Mouse (Mus musculus): Measurements from ENCODE around the gene Nrbp1. TPM values are rescaled to one million over a fixed set of nuclear protein-coding genes. Genes with fewer than 3 reads are reported as not detected.
A peak's percentile ranks its signal among the peaks of the same experiment; 100 is the strongest.

Gene Nrbp1
- total and polyA plus RNA-seq, 3 experiments = 34.5 to 41.5 (median 36.6) TPM

DNA sequence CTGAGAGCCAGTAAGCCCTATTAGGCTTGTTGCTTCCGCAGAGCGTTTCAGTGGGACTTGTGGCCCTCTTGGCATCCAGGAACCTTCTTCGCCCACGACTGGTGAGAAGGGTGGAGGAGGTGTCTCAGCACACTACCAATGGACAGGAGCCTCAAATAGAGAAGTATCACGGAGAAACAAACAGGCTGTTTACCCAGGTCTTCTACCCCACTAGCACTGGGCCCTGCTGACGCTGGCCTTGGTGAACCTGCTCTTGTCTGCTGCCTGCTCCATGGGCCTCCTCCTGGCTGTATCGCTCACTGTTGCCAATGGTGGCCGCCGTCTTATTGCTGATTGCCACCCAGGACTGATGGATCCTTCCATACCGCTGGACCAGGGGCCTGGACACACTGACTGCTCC is 11.5 kb downstream of the Nrbp1 start:
- peaks cover 70 to 91% of the 10 kb centered on the region in 2 experiments for H3K36me3 ChIP-seq (replicated peaks in 1 of 2; ENCODE audit: control insufficient read depth in 1 of 2, insufficient read depth in 1 of 2, low read length in 1 of 2)
- no peaks in the 10 kb centered on the region for H3K27me3 ChIP-seq (replicated peaks)
- peak overlapping the region; percentile 30; the same call in 1 of the 2 replicates for H3K4me2 ChIP-seq (ENCODE audit: insufficient read depth, low read depth, poor library complexity, severe bottlenecking)
- TF ChIP-seq MAZ (IDR thresholded peaks at IDR 0.05; ENCODE audit: low read depth, low read length) (no peak), SIN3A (IDR thresholded peaks at IDR 0.05; ENCODE audit: low read length) (no peak)
- H3K79me2 ChIP-seq (replicated peaks; ENCODE audit: control insufficient read depth, extremely low read depth, insufficient read depth, poor library complexity, severe bottlenecking) = no peaks in the 10 kb centered on the region
- peaks cover 0 to 11% of the 10 kb centered on the region in 2 experiments; a peak in 1 of 4 replicates for H3K4me1 ChIP-seq (ENCODE audit: control insufficient read depth in 1 of 2, insufficient read depth in 2 of 2)
- no peaks in the 10 kb centered on the region for H3K9me3 ChIP-seq (replicated peaks; ENCODE audit: low read length)
- in situ Hi-C loops (cut with MboI; ENCODE audit: low pct_ligation_motif_present, low pct_unique_long_range_greater_than_20kb, low sequenced_read_pairs) = no loop called here
- peak overlapping the region; percentile 3 to 60 (median 54) for H3K4me3 ChIP-seq (replicated peaks in 1 of 3; ENCODE audit: low read depth in 2 of 3, low read length in 2 of 3, poor library complexity in 1 of 3)
- H3K9ac ChIP-seq (ENCODE audit: insufficient read depth, low read depth) = no peak overlapping the region
- dilution Hi-C loops (cut with MboI; ENCODE audit: extremely low pct_ligation_motif_present, extremely low pct_unique_long_range_greater_than_20kb, low sequenced_read_pairs) = no loop called here
- peak; percentile 6 for DNase-seq (ENCODE audit: extremely low read depth)
- no peak overlapping the region for H3K27ac ChIP-seq (ENCODE audit: insufficient read depth, low read depth)

DNA sequence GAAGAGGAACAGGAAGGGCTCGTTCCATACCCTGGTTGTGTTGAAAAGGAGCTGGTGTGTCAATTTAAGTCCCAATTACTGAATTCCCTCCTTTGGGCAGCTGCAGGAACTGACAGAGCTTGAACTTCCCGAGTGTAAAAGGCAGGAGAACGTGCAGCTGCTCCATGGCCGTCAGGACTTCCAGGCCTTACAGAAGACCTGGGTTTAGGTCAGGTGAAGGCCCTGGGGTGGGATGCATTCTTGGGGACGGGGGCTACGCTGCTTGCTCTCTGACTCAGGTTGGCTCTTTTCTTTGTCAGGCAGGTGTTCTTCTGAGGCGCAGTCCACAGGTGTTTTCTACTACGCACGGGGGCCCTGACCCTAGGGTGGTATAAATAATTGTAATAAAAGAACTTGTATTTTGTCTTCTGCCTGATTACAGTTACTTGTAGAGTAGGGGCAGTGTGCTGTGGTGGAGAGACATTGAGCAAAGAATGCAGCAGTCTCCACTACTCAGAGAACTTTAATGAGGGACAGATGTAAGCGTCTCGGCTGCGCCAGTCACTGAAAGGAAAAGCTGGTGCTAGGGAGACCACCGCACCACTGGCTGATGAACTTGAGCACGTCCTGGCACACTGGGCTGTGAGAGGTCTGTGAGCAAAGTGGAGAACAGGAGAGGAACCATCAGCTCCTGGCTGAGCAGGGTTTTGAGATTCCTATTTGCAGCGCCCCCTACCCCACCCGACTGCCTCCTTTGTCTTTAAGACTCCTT is 12.3 kb downstream of the Nrbp1 start:
- Histone ChIP-seq H3K27me3 (replicated peaks) (no peaks in the 10 kb centered on the region), H3K4me2 (ENCODE audit: insufficient read depth, low read depth, poor library complexity, severe bottlenecking) (no peak overlapping the region), H3K79me2 (replicated peaks; ENCODE audit: control insufficient read depth, extremely low read depth, insufficient read depth, poor library complexity, severe bottlenecking) (no peaks in the 10 kb centered on the region), H3K27ac (ENCODE audit: insufficient read depth, low read depth) (no peak overlapping the region), H3K4me3 (replicated peaks in 1 of 3; ENCODE audit: low read depth in 2 of 3, low read length in 2 of 3, poor library complexity in 1 of 3) (no peak overlapping the region), H3K36me3 (replicated peaks in 1 of 2; ENCODE audit: control insufficient read depth in 1 of 2, insufficient read depth in 1 of 2, low read length in 1 of 2) (peaks cover 63 to 91% of the 10 kb centered on the region in 2 experiments), H3K9ac (ENCODE audit: insufficient read depth, low read depth) (no peak overlapping the region), H3K4me1 (ENCODE audit: control insufficient read depth in 1 of 2, insufficient read depth in 2 of 2) (peaks cover 0 to 11% of the 10 kb centered on the region in 2 experiments; a peak in 1 of 4 replicates), H3K9me3 (replicated peaks; ENCODE audit: low read length) (no peaks in the 10 kb centered on the region)
- dilution Hi-C loops (cut with MboI; ENCODE audit: extremely low pct_ligation_motif_present, extremely low pct_unique_long_range_greater_than_20kb, low sequenced_read_pairs) (no loop called here), in situ Hi-C loops (cut with MboI; ENCODE audit: low pct_ligation_motif_present, low pct_unique_long_range_greater_than_20kb, low sequenced_read_pairs) (no loop called here)
- no peak for DNase-seq (ENCODE audit: extremely low read depth)
- no peak for TF ChIP-seq HCFC1 (IDR thresholded peaks at IDR 0.05; ENCODE audit: low read depth, low read length)
- TF ChIP-seq E2F4 (IDR thresholded peaks at IDR 0.05; ENCODE audit: insufficient replicate concordance, low read depth, low read length) = no peak
- TF ChIP-seq CHD2 (IDR thresholded peaks at IDR 0.05; ENCODE audit: low read length) = no peak
- TF ChIP-seq IRF4 (IDR thresholded peaks at IDR 0.05; ENCODE audit: low read depth, low read length) = no peak
- no peak for TF ChIP-seq MAFK (IDR thresholded peaks at IDR 0.05; ENCODE audit: insufficient replicate concordance, low read length)
- TF ChIP-seq CTCF (conservative IDR thresholded peaks at IDR 0.05 in 1 of 2, IDR thresholded peaks at IDR 0.05 in 1 of 2; ENCODE audit: low read depth in 2 of 2, low read length in 2 of 2) = peak in 1 of 2 experiments; percentile 13; a peak in 1 of 4 replicates
- TF ChIP-seq ZMIZ1 (IDR thresholded peaks at IDR 0.05; ENCODE audit: low read depth, low read length) = no peak
- TF ChIP-seq ETS1 (conservative IDR thresholded peaks at IDR 0.05; ENCODE audit: low read depth, low read length) = no peak

DNA sequence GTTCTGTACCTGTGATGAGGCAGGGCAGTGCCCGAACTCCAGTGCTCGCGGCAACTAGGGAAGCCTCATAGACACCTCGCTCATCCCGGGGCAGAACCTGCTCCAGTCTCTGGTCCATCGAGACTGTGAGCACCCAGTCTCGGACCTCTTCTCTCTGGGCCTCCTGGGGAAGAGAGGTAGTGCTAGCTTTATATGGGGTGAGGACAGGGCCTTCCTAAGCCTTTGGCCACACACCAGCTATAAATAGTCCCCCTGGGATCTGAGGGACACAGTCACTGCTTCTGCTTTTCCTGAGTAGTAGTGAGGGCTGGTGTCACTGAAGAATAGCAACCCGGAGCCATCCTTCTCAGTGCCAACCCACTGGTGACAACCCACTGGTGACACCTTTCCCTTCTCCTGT is 13.1 kb downstream of the Nrbp1 start:
- H3K36me3 ChIP-seq (replicated peaks in 1 of 2; ENCODE audit: control insufficient read depth in 1 of 2, insufficient read depth in 1 of 2, low read length in 1 of 2) = peaks cover 56 to 86% of the 10 kb centered on the region in 2 experiments
- H3K79me2 ChIP-seq (replicated peaks; ENCODE audit: control insufficient read depth, extremely low read depth, insufficient read depth, poor library complexity, severe bottlenecking) = no peaks in the 10 kb centered on the region
- peaks cover 0 to 11% of the 10 kb centered on the region in 2 experiments; a peak in 1 of 4 replicates for H3K4me1 ChIP-seq (ENCODE audit: control insufficient read depth in 1 of 2, insufficient read depth in 2 of 2)
- no peaks in the 10 kb centered on the region for H3K9me3 ChIP-seq (replicated peaks; ENCODE audit: low read length)
- DNase-seq (ENCODE audit: extremely low read depth) = no peak
- no peaks in the 10 kb centered on the region for H3K27me3 ChIP-seq (replicated peaks)
- in situ Hi-C loops (cut with MboI; ENCODE audit: low pct_ligation_motif_present, low pct_unique_long_range_greater_than_20kb, low sequenced_read_pairs) (no loop called here), dilution Hi-C loops (cut with MboI; ENCODE audit: extremely low pct_ligation_motif_present, extremely low pct_unique_long_range_greater_than_20kb, low sequenced_read_pairs) (no loop called here)
- no peak overlapping the region for H3K27ac ChIP-seq (ENCODE audit: insufficient read depth, low read depth)
- H3K9ac ChIP-seq (ENCODE audit: insufficient read depth, low read depth) = no peak overlapping the region
- no peak for TF ChIP-seq HCFC1 (IDR thresholded peaks at IDR 0.05; ENCODE audit: low read depth, low read length)
- no peak for TF ChIP-seq IRF4 (IDR thresholded peaks at IDR 0.05; ENCODE audit: low read depth, low read length)
- TF ChIP-seq TCF12 (IDR thresholded peaks at IDR 0.05; ENCODE audit: low read depth, low read length) = no peak
- no peak for TF ChIP-seq RAD21 (IDR thresholded peaks at IDR 0.05; ENCODE audit: low read depth, low read length)
- no peak for TF ChIP-seq ELF1 (IDR thresholded peaks at IDR 0.05; ENCODE audit: low read depth, low read length)
- TF ChIP-seq CHD1 (IDR thresholded peaks at IDR 0.05; ENCODE audit: low read depth, low read length) = no peak
- no peak for TF ChIP-seq ZC3H11A (IDR thresholded peaks at IDR 0.05; ENCODE audit: low read depth, low read length)
- TF ChIP-seq MYC (IDR thresholded peaks at IDR 0.05; ENCODE audit: low read depth, low read length) = no peak
- TF ChIP-seq MEF2A (IDR thresholded peaks at IDR 0.05; ENCODE audit: borderline replicate concordance, low read depth, low read length) = no peak
- no peak for TF ChIP-seq JUN (IDR thresholded peaks at IDR 0.05; ENCODE audit: insufficient read depth, low read depth, low read length)
- TF ChIP-seq NRF1 (IDR thresholded peaks at IDR 0.05; ENCODE audit: low read depth, low read length) = no peak
- TF ChIP-seq ZMIZ1 (IDR thresholded peaks at IDR 0.05; ENCODE audit: low read depth, low read length) = no peak
- TF ChIP-seq POLR2AphosphoS2 (IDR thresholded peaks at IDR 0.05; ENCODE audit: low read depth, low read length) = no peak
- TF ChIP-seq CTCF (conservative IDR thresholded peaks at IDR 0.05 in 1 of 2, IDR thresholded peaks at IDR 0.05 in 1 of 2; ENCODE audit: low read depth in 2 of 2, low read length in 2 of 2) = no peak
- H3K4me2 ChIP-seq (ENCODE audit: insufficient read depth, low read depth, poor library complexity, severe bottlenecking) = no peak overlapping the region
- H3K4me3 ChIP-seq (replicated peaks in 1 of 3; ENCODE audit: low read depth in 2 of 3, low read length in 2 of 3, poor library complexity in 1 of 3) = no peak overlapping the region
